Mouse (Mus musculus): ENCODE measurements around the gene Hgd. TPM values are rescaled to one million over a fixed set of nuclear protein-coding genes. Genes with fewer than 3 reads are reported as not detected.

Hgd gene
- total RNA-seq, 2 experiments from 2014 or later, result not detected

DNA sequence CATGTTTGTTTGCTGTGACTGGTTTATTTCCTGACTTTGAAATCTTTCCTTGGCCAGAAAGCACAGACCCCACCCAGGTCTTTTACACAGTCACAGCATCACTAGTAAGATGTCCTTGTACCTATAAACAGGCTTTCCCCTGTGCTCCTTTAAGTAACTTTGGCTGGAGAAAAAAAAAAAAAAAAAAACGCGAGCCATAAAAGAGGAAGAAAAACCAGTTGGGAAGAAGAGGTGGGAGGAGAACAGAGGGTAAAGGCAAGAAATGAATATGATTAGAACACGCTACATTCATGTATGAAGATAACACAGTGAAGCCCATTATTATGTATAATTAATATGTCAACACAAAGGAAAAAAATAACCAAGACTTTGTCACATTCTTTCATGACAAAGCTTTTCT lies 4.6 kb upstream of the Hgd start:
- intact Hi-C loops (cut with DNase I), result no loop called here
- no peak for DNase-seq

DNA sequence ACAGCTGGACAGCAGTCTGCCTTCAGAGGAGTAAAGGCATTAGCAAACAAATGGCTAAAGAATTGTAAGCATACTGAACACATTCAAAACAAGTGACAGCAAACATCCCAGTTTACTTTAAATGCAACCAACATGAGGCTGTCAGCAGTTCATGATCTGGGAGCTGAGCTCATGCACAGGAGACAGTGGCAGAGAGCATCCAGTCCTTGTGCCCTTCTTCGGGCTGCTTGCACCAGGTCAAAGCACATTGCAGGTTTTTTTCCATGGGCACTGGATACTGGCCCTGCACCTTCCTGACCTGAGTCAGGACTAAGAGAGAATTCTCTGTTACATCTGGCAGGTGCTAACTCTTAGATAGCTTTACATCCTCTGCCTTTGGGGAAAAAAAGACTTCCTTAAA lies 362 bp upstream of the Hgd start:
- intact Hi-C loops (cut with DNase I), result no loop called here
- DNase-seq, result no peak

DNA sequence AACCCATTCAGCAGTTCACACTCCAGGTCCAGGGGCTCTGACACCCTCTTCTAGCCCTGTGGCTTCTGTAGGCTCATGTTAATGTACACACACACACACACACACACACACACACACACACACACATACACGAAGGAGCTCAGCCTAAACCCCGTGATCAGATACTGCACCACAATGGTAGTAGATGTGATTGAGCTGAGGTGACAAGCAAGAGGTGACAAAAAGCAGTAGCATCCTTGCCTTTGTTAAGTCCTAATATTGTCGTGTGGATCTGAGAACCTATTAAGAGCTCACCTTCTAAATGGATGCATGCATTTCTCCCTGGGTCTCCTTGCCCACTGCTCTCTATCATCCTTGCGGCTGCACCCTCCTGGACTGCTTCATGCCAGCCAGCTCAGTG lies 698 bp downstream of the Hgd start:
- DNase-seq, result no peak
- intact Hi-C loops (cut with DNase I), result no loop called here

DNA sequence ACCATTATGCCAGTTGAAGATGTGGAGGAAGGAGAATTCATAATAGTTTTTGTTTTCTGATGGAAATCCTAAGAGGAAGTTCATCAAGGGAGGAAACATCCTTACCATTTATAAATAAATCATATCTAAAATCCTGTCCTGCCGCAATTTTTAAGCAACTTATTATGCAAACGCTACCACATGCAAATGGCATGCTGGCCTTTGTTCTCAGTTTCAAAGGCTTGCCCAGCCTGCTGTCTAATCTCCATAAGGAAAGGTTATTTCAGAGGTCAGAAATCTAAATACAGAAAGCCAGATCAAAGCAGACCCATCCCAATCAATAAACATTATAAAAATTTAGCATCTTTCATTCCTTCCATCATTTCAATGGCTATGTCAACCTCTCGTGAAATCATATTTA lies 1.9 kb downstream of the Hgd start:
- intact Hi-C loops (cut with DNase I), result no loop called here
- no peak for DNase-seq

DNA sequence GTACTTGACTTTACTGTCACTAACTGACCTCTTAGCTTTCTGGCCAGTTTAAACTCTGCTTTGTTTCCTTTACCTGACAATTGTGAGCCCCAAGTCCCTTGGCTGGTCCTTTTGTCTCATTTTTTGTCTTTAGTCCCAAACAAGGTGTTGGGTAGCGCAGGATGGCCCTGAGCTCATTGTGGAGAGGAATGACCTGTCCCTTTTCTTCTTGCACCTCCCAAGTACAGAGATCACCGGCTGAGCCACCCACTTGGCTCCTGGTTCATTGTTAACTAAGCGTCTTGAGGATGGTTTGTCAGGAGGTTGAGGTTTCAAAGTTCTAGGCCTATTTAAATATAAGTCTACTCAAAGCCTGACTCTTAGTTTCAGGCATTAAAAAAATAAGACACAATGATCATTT lies 3.4 kb downstream of the Hgd start:
- no peak for DNase-seq
- intact Hi-C loops (cut with DNase I), result no loop called here

DNA sequence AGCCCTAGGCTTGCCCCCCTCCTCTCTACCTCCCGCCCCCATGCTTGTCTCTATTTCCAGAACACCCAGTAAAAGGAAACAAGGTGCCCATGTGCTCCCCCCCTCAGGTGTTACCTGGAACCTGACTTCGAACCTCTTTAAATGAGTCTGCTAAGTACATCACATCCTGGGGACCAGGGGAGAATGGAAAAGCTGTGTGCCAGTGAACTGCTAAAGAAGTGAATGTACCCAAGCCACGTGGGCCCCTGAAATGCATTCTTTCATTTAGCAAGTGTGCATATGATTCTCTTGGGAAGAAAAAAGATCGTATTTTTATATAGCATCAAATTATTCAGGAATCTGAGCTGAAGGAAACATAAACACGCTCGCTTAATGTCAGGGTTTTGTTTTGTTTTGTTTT lies 3.8 kb downstream of the Hgd start:
- DNase-seq, result no peak
- intact Hi-C loops (cut with DNase I), result no loop called here

DNA sequence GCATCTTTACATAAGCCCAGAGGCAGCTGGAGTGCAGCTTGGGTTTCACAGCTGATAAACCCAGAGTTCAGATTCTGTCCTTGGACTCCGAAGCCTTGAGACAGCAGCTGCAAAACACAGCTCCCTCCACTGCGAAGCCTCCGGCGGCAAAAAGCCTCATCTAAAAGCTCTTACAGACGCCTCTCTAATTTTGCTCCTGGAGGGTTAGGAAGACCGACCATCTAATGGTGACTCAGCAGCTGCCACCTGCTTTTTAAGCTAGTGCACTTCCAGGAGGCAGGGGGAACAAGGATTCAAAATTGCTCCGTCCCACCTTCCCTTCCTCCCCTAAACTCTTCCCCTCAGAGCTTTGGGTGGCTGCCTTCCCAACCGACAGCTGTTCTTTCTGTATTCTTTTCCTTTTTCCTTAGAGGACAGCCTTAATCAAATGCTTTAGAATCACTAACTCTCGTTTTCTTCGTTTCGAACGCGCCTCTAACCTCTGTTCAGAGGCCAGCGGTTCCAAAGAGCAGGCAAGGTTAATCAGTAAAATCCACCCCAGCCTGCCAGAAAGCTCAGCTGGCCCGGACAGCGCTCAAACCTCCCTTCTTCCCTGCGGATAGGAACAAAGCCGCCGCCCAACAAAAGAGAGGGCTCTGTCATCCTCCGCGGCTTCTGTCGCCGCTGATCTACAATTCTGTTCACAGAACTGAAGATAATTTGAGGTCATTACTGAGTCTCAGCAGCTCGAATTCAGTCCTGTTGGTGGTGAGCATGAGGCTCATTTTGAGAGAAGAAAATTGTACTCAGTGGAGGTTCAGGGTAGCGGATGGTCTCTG lies 4.5 kb downstream of the Hgd start:
- peak; percentile 9 to 21 for DNase-seq
- intact Hi-C loops (cut with DNase I), result no loop called here

DNA sequence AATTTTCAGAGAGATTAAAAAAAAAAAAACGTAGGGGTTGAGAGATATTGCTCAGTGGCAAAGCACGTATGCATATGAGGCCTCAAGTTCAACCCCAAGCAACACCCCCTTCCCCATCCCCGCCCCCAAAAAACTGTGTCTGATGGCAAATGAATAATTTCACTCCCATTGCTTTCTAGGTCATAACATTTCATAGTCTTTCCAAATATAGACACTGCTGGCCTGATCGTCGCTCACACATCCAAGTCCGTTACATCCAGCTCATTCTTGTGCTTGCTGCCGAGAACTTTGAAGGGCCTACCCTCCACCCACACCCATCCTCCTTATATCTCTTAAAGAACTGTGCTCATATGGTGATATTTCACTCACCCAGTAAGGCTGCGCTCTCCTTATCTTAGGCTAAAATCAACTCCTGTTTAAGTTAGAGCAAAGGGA lies 5.2 kb downstream of the Hgd start:
- intact Hi-C loops (cut with DNase I), result no loop called here
- DNase-seq, result no peak

DNA sequence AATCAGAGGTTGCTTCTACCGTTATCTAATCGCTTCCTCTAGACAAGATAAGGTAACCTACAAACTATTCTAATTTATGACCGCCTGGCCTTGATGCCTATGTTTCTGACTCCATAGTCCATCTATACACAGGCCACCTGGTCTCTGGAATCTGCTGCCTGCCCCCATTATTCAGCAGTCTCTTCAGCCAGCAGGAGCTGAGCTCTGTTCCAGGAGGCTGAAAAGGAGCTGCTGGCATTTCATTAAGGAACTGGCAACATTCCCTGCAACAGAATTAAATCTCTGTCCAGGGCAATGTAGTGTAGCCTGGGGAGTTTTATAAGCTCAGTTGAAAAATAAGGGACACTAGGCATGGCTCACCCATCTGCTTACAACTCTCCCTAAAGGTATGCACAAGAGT lies 11.0 kb downstream of the Hgd start:
- DNase-seq, result no peak
- intact Hi-C loops (cut with DNase I), result no loop called here

DNA sequence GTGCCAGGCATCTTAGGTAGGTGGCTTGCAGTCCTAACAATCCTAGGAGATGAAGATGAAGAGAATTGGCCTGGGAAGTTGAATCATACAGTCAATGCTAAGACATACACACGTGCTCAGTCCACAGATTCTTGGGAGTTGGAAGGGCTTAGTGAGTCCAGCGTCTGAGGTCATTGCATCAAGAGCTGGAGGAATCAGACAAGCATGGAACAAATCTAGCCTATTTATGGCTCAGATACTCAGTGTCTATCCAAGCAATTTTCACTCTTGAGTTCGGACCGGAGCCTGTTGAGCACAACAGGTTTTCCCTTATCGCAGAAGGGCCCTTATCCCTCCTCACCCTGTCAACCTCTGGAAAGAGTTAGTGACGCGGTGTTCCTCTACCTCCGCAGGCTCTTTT lies 11.6 kb downstream of the Hgd start:
- intact Hi-C loops (cut with DNase I), result no loop called here
- no peak for DNase-seq

DNA sequence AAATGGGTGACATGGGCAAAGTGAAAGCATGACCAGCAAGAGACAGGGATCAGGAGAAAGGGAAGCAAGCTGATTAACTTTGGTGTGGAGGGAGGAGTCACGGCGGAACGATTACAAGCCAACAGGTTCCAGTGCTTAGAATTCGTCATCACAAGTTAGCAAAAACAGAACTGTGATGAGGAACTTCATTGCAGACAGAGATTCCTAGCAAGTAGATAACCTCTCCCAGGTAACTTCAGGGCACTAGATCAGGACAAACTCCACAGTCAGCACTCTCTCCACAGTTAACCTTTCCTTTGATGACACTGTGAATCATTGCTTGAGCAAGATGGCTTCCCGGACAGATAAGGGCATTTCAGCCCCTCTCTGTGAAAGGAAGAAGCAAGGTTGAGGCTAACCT lies 17.5 kb downstream of the Hgd start:
- intact Hi-C loops (cut with DNase I), result no loop called here
- no peak for DNase-seq

DNA sequence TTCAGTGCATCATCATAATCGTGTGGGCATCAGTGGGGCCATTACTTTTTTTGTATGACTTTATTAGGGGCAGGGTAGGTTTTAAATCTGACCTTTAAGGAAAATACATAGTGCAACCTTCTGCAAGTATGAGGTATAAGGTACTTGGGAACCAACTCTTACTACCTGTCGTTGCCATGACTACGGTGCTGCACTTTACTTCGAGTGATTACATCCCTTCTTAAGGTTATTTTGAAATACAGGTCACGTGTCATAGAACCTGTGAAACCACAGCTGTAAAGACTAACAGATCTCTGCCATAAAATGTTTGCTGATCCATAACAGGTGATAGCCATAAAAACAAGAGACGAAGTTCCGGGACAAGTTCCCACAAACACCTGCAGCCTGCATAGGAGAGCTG lies 18.5 kb downstream of the Hgd start:
- intact Hi-C loops (cut with DNase I), result no loop called here
- no peak for DNase-seq

DNA sequence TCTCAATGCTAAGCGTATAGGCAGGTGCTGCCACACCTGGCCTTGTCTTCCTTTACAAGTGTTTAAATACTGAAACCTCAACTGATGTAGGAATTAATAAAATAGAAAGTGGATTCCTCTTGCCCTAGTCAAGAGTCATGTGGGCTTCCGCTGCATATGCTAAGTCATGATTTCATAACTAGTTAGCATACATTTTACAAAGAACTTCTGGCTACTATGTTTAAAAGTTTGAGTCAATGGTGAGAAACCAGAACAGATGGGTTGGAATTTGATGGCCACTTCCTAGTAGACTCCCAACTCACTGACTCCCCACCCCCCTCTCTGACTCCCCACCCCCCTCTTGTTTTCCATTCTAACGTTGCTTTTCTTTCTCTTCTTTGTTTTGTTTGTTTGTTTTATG lies 19.4 kb downstream of the Hgd start:
- intact Hi-C loops (cut with DNase I), result no loop called here
- DNase-seq, result no peak

DNA sequence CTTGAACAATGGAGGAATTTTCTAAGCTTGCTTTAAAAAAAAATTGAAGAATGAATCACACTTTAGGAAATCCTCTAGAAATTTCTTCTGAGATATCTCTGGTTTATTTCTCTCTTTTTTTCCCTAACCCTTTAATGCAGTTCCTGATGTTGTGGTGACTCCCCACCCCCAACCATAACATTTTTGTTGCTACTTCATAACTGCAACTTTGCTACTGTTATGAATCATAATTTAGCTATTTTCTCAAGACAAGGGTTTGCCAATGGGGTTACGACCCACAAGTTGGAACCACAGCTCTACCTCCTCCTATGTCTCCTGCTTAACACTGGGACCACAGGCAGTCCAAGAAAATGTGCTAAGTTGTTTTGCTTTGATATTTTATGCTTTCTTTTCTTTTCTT lies 23.5 kb downstream of the Hgd start:
- intact Hi-C loops (cut with DNase I), result no loop called here

DNA sequence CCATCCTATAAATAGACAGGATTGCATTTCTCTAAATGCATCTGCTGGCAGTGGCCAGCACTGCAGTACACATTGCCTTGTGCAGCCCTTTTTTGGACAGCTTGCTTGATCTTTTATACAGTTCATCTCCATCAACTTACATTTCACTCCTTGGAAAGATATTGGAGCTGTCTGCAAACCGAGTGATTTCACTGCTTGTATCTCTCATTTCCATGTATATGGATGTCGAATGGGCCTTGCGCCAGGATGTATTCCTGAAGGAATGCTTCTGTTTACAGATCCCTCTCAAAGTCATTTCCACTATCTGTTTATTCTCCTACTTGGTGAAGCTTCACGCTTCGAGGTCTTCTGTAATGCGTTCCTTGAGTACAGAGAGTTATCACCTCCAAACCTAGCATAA lies 24.3 kb downstream of the Hgd start:
- intact Hi-C loops (cut with DNase I), result no loop called here
- no peak for DNase-seq

More for the DNA sequence above, 23.5 kb downstream of the Hgd start:
- no peak for DNase-seq

DNA sequence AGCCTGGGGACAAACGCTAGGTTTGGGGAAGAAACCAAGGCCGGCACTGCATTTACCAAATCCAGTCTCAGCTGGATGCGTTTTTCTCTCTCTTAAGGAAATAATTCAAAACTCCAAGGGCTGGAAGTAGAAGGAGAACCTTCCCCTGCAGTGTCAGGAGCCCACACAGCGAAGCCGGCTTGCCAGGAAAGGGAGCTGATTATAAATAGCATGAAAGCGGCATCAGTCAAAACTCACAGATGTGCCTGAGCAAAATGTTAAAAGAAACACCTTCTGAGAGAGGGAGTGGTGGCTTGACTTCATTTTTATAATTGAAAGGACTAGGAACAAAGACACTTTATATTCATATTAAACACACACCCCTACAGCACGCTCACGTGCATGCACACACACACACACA lies 30.4 kb downstream of the Hgd start:
- intact Hi-C loops (cut with DNase I), result no loop called here

DNA sequence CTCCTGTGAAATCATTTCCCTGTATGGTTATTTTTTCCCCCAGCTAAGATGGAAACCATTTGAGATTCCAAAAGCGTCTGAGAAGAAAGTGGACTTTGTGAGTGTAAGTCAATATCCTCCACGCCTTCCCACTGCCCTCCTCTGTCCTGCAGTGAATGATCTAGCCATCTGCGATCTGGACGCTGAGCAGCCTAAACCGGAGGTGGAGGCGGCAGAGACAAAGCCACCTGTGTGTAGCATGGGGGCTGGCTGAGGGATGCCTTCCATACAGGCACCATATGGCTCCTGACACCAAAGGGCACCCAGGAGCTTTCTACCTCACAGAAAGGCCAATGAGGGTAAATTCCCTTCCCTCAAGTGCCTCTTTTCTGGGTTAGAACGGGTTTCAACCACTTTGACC lies 31.1 kb downstream of the Hgd start:
- intact Hi-C loops (cut with DNase I), result no loop called here
- DNase-seq, result no peak

More for the DNA sequence above, 30.4 kb downstream of the Hgd start:
- no peak for DNase-seq

DNA sequence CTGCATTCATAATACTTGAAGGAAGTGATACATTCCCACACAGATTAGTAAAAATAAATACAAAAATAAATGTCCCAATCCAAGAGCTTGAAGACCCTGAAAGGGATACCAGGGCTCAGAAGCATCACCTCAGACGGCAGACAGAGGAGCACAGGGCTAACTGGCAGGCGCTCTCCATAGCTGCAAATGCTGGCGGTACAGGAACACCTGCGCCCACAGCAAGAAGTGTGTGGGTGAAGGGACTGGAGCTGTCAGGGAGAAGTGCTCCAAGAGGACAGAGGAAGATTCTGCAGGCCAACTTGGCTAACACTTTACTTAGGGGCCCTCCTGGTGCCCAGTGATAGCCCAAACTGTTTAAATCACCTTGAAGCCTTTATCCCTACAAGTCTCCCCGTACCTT lies 32.1 kb downstream of the Hgd start:
- no peak for DNase-seq
- intact Hi-C loops (cut with DNase I), result no loop called here

DNA sequence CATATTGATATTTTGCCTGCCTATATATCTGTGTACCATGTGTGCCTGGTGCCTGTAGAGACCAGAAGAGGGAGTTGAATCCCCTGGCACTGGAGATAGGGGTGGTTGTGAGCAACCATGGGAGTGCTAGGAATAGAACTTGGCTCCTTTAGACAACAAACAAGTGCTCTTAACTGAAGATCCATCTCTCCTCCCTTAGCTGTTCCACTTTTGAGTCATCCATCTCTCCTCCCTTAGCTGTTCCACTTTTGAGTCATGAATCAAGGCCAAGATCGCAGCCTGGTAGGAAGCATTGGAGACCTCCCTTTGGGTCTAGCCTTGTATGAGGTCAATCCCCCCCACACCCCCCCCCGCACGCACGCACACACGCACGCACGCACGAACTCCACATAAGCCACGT lies 34.6 kb downstream of the Hgd start:
- DNase-seq, result no peak

DNA sequence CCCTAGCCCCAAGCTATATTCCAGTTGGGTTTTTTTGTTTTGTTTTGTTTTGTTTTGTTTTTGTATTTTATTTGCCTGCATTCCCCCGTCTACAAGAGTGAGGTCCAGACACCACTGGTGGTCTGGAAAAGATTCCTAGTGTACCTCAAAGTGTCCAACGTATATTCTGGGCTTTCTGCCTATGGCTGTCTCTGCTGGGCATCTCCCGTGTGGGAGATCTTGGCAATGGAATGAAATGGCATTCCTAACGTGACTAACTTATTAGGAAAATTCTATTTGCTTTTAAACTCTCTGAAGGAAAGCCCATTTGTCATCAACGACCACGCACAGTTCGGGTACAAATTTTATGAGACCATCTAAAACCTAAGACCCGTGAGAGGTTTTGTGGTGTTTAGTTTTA lies 35.5 kb downstream of the Hgd start:
- no peak for DNase-seq
- intact Hi-C loops (cut with DNase I), result no loop called here

More for the DNA sequence above, 34.6 kb downstream of the Hgd start:
- intact Hi-C loops (cut with DNase I), result no loop called here

DNA sequence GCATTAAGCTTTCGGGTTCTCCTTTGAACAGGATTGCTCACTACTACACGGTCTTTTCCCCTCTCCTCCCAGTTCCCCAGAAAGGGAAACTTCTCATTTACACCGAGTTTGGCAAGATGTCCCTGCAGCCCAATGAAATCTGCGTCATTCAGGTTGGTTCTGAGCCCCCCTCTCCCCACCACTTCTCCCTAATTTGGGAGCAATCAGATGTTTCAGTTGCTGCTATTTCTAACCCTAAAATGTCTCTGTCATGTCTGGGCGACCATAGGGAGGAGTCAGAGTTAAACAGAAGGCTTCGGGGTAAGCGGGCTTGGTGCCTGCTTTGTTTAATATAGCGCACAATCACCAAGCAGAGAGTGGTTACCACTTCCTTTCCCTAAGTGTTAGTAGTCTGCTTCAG lies 36.2 kb downstream of the Hgd start:
- intact Hi-C loops (cut with DNase I), result no loop called here
- DNase-seq, result no peak

DNA sequence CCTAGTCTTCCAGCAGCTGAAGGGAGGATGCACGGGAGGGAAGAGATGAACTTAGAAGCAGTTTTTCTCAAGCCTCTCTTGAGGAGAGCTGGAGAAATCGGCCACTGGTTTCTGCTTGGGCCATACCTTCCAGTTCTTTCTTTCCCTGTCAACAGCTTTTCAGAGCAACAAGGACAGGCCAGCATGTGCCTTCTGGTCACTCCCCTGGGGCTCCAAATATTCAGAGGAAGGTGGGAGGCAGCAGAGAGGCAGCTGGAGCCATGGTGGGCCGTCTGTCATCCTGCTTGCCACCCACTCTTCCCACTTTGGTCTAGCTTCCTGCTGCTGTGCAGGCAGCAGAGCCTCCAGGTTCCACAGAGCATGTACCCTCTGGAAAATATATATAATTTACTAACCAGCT lies 37.7 kb downstream of the Hgd start:
- intact Hi-C loops (cut with DNase I), result no loop called here
- no peak for DNase-seq

DNA sequence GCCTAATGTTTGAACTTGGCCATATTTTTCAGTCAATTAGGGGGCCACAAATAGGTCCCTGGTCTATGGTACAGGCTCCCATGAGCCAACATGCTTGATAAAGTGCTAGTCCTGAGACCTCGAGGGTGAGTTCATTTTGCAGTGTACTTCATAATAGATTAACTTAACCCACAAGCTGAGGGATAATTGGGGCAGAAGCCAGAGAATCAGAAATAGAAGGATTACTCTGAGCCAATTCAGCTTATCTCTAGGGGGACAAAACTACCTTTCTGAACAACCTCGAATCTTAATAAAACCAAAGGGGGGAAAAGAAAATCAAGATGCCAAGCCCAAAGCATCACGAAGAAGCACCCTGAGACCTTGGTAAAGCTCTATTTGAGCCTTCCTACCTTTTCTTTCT lies 42.5 kb downstream of the Hgd start:
- no peak for DNase-seq
- intact Hi-C loops (cut with DNase I), result no loop called here

Measured in gastrocnemius, postnatal 36 days (tissue).